Mouse (Mus musculus) midbrain, embryonic 14.5 days (tissue): ENCODE results near the gene Gsdma. TPM values are rescaled to one million over a fixed set of nuclear protein-coding genes. Genes with fewer than 3 reads are reported as not detected.
A peak's percentile ranks its signal among the peaks of the same experiment; 100 is the strongest.

Source experiments
- ATAC-seq: fragments of 200-750 bp; cut with Nextera tagmentation; 2 replicates; pipeline ENCODE4 v1.8.0; 2017; ENCODE audit warnings: moderate number of reproducible peaks, moderate library complexity; ENCODE audit not compliant: low FRiP score, low TSS enrichment
- DNase-seq: peaks from one replicate; pipeline ENCODE4 v3.0.0-alpha.2; 2015
- H3K27ac ChIP-seq: fragments of 300-500 bp; sonication (generic); replicated peaks from 2 replicates; pipeline ENCODE4 v1.5.1; 2014; ENCODE audit warnings: mild to moderate bottlenecking, low read depth, low read length, moderate library complexity
- H3K27me3 ChIP-seq: fragments of 300-500 bp; sonication (generic); 2 replicates; pipeline ENCODE4 v1.6.1; 2014; ENCODE audit warnings: low read length, control low read depth, mixed read lengths; ENCODE audit not compliant: control insufficient read depth, insufficient read depth
- H3K36me3 ChIP-seq: fragments of 300-500 bp; sonication (generic); 2 replicates; pipeline ENCODE4 v1.6.1; 2014; ENCODE audit warnings: low read length, control low read depth; ENCODE audit not compliant: control insufficient read depth, insufficient read depth
- H3K4me1 ChIP-seq: fragments of 300-500 bp; sonication (generic); 2 replicates; pipeline ENCODE4 v1.6.1; 2014; ENCODE audit warnings: mild to moderate bottlenecking, antibody characterized with exemption, low read length, control low read depth; ENCODE audit not compliant: control insufficient read depth, insufficient read depth
- H3K4me2 ChIP-seq: fragments of 300-500 bp; sonication (generic); 2 replicates; pipeline ENCODE4 v1.6.1; 2014; ENCODE audit warnings: mild to moderate bottlenecking, low read length, moderate library complexity
- H3K4me3 ChIP-seq: fragments of 300-500 bp; sonication (generic); replicated peaks from 2 replicates; pipeline ENCODE4 v1.5.1; 2014; ENCODE audit warnings: low read depth, low read length
- H3K9ac ChIP-seq: fragments of 300-500 bp; sonication (generic); replicated peaks from 2 replicates; pipeline ENCODE4 v1.6.1; 2014; ENCODE audit warnings: mild to moderate bottlenecking, low read length, moderate library complexity
- H3K9me3 ChIP-seq: fragments of 300-500 bp; sonication (generic); 2 replicates; pipeline ENCODE4 v1.6.1; 2016; ENCODE audit warnings: low read length, control low read depth, mixed read lengths; ENCODE audit not compliant: control insufficient read depth
- WGBS: fragments of 180-500 bp; shearing (Covaris S2); extraction: QIAGEN DNeasy Blood & Tissue Kit; methylation state at CpG from one replicate; pipeline ENCODE4 v1.1.7; 2014; 5-methylcytosine and 5-hydroxymethylcytosine counted together
- polyA plus RNA-seq: library from polyadenylated mRNA; unstranded; fragments of >200 nt; fragmentation: Nextera tagmentation; extraction: Ambion mirVana; gene quantifications from 2 replicates; pipeline ENCODE4 v1.2.1, GENCODE M21; 2014

Gene Gsdma
- polyA plus RNA-seq, 1 experiment from 2014 or later, result not detected

DNA sequence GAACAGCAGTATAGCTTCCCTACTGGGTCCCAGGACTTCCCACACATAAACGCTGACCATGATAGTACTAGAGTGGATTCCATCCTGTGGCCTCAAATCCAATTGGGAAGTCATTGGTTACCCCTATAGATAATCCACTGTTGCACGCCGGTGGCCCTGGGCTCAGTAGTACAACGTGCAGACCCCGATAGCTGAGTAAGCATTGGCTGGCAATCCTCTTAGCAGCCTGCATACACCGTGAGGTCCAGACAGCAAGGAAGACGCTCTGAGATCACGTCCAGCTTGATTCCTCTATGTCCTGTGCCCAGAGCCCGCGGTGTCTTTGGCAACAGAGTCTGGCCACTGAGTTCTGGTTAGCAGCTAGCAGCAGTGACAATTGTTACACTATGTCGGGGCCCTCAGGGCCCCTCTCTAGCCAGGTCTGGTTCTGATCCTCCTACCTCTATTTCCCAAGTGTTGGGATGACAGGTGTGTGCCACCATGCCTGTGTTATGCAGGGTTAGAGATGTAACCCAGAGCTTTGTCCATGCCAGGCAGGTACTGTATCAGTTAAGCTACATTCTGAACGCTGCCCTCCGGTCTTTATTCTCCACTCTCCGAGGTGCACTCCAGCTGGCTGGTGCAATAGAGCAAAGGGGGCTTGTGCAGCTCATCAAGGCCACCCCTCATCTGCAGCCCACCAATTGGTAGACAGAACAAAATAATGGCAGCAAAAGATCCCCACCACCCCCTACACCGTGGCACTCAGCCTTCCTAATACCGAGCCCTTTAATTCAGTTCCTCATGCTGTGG lies 34.9 kb downstream of the Gsdma start:
- H3K4me2 ChIP-seq, result no peak overlapping the region
- no peaks in the 10 kb centered on the region for H3K4me1 ChIP-seq
- WGBS, result 82% methylated on average over 16 of the region's 16 CpGs
- ATAC-seq (no peak), DNase-seq (no peak)
- no peaks in the 10 kb centered on the region for H3K27me3 ChIP-seq
- H3K36me3 ChIP-seq, result peaks cover 33% of the 10 kb centered on the region
- H3K4me3 ChIP-seq, result no peak overlapping the region
- no peak overlapping the region for H3K9ac ChIP-seq
- no peaks in the 10 kb centered on the region for H3K9me3 ChIP-seq
- H3K27ac ChIP-seq, result no peak overlapping the region

DNA sequence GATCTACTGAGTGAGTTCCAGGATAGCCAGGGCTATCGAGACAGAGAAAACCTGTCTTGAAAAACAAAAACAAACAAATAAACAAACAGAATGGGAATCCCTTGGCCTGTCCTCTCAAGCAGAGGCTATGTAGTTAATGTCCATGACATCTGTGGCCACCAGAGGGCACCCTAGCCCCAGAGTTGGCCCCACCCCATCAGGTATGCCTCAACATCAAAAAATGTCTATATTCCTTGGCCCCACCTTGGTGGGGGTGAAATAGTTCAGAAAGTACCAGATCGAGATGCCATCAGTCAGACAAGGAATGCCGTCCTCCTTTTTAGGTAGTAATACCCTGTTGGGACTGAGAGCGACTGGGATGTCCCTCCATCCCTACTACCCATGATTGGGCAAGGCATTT lies 35.8 kb downstream of the Gsdma start:
- Histone ChIP-seq H3K27ac (no peak overlapping the region), H3K4me2 (no peak overlapping the region), H3K27me3 (no peaks in the 10 kb centered on the region), H3K9ac (no peak overlapping the region), H3K9me3 (no peaks in the 10 kb centered on the region), H3K4me1 (no peaks in the 10 kb centered on the region), H3K36me3 (peaks cover 33% of the 10 kb centered on the region), H3K4me3 (no peak overlapping the region)
- peak; percentile 85 for DNase-seq
- WGBS, result 46% methylated on average over 4 of the region's 4 CpGs
- ATAC-seq, result no peak

DNA sequence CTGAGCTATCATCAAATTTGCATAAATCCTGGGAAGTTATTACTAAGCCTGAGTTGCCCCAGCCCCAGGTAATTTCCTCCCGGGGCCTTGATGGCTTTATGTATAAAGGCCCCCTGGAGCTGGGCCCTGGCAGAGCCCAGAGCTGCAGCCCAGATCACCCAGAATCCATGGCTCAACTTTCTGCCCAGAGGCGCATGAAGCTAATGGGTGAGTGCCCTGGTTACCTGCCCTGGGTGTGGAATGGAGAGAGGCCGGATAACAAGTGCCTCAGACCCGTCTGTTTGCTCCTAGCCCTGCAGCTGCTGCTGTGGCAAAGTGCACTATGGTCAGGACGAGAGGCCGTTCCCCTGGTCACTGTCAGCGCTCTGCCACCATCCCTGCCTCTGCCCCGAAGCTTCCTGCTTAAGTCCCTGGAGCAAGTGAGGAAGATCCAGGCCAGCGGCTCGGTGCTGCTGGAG lies 37.1 kb downstream of the Gsdma start, which contains the start of gene Csf3:
Gene Csf3 (plus strand): TSS at position 51 of the 458 bp plus-strand sequence.
- DNase-seq (no peak), ATAC-seq (no peak)
- H3K4me2 ChIP-seq, result no peak within 1 kb of the TSS
- H3K27me3 ChIP-seq, result no peaks in the 10 kb centered on the region
- no peaks in the 10 kb centered on the region for H3K4me1 ChIP-seq
- no peak within 1 kb of the TSS for H3K4me3 ChIP-seq
- H3K9ac ChIP-seq, result no peak within 1 kb of the TSS
- WGBS, result 26% methylated on average over 10 of the region's 10 CpGs
- H3K27ac ChIP-seq, result no peak within 1 kb of the TSS
- H3K9me3 ChIP-seq, result no peaks in the 10 kb centered on the region
- peaks cover 33% of the 10 kb centered on the region for H3K36me3 ChIP-seq

DNA sequence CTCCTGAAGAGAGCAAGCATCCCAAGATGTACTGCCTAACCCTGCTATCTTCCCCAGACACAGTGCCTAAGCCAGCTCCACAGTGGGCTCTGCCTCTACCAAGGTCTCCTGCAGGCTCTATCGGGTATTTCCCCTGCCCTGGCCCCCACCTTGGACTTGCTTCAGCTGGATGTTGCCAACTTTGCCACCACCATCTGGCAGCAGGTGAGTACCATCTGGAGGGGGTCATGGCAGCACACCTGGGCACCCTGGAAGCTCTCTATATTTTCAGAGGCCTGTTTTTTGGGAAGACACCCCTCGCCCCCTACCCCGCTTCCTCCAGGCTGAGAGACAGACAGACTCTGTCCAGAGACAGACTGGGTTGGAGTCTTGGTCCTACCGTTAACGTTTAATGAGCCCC lies 38.2 kb downstream of the Gsdma start:
- Histone ChIP-seq H3K27ac (no peak overlapping the region), H3K4me1 (no peaks in the 10 kb centered on the region), H3K9ac (no peak overlapping the region), H3K27me3 (no peaks in the 10 kb centered on the region), H3K9me3 (no peaks in the 10 kb centered on the region), H3K4me2 (no peak overlapping the region), H3K36me3 (peaks cover 38% of the 10 kb centered on the region), H3K4me3 (no peak overlapping the region)
- DNase-seq, result no peak
- no peak for ATAC-seq
- 72% methylated on average over 5 of the region's 5 CpGs for WGBS

DNA sequence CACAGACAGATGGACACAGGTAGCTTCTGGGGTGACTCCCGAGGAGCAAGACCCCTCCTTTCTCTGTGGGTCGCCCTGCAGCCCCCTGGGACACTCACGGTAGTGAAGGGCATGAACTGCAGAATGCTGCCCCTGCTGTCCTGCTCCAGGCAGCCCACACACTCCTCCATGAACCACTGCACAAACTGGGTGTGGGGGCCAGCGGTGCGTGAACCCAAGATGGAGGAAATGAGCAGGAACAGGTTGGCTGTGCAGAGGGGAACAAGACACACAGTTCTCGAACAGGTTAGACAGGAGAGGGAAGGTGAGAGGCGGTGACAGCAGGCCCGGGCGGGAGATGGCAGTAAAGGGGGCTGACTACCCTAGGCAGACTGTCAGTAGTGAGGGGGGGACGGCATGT lies 40.9 kb downstream of the Gsdma start:
- Histone ChIP-seq H3K9me3 (no peaks in the 10 kb centered on the region), H3K4me3 (no peak overlapping the region), H3K36me3 (peaks cover 65% of the 10 kb centered on the region), H3K27me3 (no peaks in the 10 kb centered on the region), H3K27ac (no peak overlapping the region), H3K4me1 (no peaks in the 10 kb centered on the region), H3K9ac (no peak overlapping the region), H3K4me2 (no peak overlapping the region)
- DNase-seq (no peak), ATAC-seq (no peak)
- WGBS, result 87% methylated on average over 10 of the region's 10 CpGs

DNA sequence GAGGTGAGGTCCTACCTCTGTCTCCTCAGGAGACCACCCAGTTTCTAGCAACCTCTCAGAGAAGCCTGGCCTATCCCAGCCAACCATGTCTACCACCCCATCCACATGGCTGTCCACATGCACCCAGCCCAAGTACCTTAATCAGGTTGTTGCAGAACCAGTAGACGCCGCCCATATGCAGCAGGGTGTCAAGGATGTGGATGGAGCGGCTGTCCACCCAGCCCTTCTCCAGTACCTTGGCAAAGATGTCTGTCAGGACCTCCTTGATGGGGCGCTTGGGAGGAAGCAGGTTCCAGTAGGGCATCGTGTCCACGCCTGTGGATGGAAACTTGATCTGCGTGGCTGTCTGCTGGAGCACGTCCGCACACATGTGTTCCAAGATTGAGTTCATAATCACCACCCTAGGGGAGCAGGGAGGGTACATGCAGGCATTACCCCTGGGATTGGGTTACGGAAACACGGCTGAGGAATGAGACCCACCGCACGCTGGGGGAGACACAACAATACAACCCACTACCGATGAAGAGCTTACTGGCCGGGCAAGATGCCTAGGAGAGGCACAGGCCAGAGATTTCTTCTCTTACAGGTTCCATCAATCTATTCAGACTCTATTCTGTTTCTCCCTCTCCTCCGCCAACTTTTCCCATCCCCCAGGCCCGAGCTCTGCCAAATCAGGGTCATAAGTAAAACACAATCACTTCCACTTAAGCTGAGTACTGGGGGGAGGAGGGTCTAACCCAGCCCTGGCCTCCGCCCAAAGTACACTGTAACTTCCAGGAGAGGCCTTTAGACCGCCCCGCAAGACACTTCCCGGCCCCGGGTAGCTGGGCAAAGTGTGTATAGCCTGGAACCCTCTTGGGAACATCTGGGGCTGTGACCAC lies 43.5 kb downstream of the Gsdma start:
- no peaks in the 10 kb centered on the region for H3K27me3 ChIP-seq
- 93% methylated on average over 22 of the region's 22 CpGs for WGBS
- H3K9ac ChIP-seq, result no peak overlapping the region
- ATAC-seq, result no peak
- H3K9me3 ChIP-seq, result no peaks in the 10 kb centered on the region
- H3K4me1 ChIP-seq, result no peaks in the 10 kb centered on the region
- peaks cover 86% of the 10 kb centered on the region for H3K36me3 ChIP-seq
- no peak for DNase-seq
- H3K27ac ChIP-seq, result no peak overlapping the region
- no peak overlapping the region for H3K4me2 ChIP-seq
- H3K4me3 ChIP-seq, result no peak overlapping the region

DNA sequence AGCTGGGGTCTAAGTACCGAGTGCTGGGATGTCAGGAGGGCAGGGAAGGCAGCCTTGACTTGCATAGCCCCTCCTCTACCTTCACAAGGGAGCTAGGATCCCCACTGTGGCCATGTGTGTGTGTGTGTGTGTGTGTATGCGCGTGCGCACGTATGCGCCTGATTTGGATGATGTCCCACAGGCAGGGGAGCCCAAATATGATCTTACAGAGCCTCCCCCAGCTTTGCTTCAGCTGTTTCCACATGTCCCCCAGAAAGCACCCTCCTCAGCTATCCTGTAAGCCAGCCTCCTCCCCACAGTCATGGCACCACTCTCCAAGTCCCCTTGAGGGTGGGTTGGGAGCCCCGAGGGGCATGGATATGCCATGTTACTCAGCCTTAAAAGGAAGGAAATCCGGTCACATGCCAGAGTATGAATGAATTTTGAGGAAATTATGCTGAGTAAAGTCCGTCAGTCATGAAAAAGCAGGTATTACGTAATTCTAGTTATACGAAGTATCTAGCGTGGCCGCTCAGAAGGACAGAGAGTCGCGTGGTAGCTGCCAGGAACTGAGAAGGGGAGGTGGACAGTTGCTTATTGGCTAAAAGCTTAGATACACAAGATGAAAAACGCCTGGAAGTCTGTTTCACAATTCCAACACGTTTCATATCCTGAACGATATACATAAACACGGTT lies 44.3 kb downstream of the Gsdma start:
- DNase-seq (no peak), ATAC-seq (no peak)
- H3K27me3 ChIP-seq, result no peaks in the 10 kb centered on the region
- 92% methylated on average over 19 of the region's 19 CpGs for WGBS
- H3K9me3 ChIP-seq, result no peaks in the 10 kb centered on the region
- no peak overlapping the region for H3K9ac ChIP-seq
- no peak overlapping the region for H3K27ac ChIP-seq
- no peak overlapping the region for H3K4me3 ChIP-seq
- H3K36me3 ChIP-seq, result peaks cover 94% of the 10 kb centered on the region
- H3K4me1 ChIP-seq, result no peaks in the 10 kb centered on the region
- H3K4me2 ChIP-seq, result no peak overlapping the region

DNA sequence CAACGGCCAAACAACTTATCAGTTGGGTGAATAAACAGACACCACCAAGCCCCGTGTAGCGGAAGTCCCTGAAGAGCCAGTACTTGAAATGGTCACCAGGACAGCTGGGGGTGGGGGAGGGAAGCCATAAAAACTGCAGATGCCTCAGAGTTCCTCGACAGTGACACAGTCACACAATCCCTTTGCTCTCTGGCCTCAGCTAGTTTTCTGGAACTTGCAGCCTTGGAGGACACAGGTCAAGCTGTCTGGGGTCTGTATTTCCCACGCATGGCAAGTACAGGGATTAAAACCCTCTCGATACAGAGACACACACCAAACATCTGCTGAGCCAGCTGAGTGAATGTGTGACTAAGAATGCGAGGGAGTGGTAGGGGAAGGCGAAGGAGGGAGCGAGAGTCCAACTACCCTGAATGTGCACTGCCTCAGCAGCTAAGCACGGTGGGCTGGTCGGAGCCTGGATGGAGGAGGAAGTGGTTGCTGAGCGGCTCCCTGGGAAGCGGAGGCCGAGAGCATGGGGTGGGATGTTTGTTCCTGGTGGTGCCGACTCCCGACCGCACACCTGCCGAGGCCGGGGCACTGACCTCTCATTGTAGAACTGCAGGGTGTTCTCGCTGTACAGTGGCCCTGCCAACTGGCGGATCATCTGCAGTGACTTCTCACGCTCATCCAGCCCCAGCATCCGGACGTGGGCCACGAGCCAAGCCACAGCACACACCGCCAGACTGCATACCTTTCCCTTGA lies 45.0 kb downstream of the Gsdma start:
- Histone ChIP-seq H3K9me3 (no peaks in the 10 kb centered on the region), H3K9ac (no peak overlapping the region), H3K27ac (no peak overlapping the region), H3K4me1 (no peaks in the 10 kb centered on the region), H3K27me3 (no peaks in the 10 kb centered on the region), H3K36me3 (peaks cover 94% of the 10 kb centered on the region), H3K4me2 (no peak overlapping the region), H3K4me3 (no peak overlapping the region)
- no peak for ATAC-seq
- WGBS, result 87% methylated on average over 26 of the region's 26 CpGs
- DNase-seq, result no peak
